Mouse (Mus musculus) retina, embryonic 14.5 days (tissue): ENCODE data around the gene Ppp6r3.
A peak's percentile ranks its signal among the peaks of the same experiment; 100 is the strongest.
"Not testable (repeated sequence)": the region's sequence is repeated elsewhere in the genome, so short reads cannot be mapped to it uniquely, and the experiment has no call there.

ENCODE experiments used
- DNase-seq: peaks from one replicate; pipeline ENCODE4 v3.0.0-alpha.2; 2015; ENCODE audit warnings: low spot score

The Ppp6r3 gene

GRCm38 (mm10) chr19:3575276-3575631 lies 295 bp downstream of the Ppp6r3 start:
- no peak for DNase-seq

- DNase-seq, result peak; percentile 20
These were observed 905 bp downstream of the Ppp6r3 start for GRCm38 (mm10) chr19:3574593-3575094.

- DNase-seq, result no peak
These were observed 11.2 kb downstream of the Ppp6r3 start for GRCm38 (mm10) chr19:3564309-3564708.

GRCm38 (mm10) chr19:3562752-3563151 lies 12.8 kb downstream of the Ppp6r3 start:
- DNase-seq, result no peak

- no peak for DNase-seq
These were observed 13.3 kb downstream of the Ppp6r3 start for GRCm38 (mm10) chr19:3562298-3562697.

GRCm38 (mm10) chr19:3556169-3556827 lies 19.3 kb downstream of the Ppp6r3 start:
- DNase-seq, result no peak

GRCm38 (mm10) chr19:3554785-3555184 lies 20.8 kb downstream of the Ppp6r3 start:
- DNase-seq, result no peak

- DNase-seq, result no peak
These were observed 23.9 kb downstream of the Ppp6r3 start for GRCm38 (mm10) chr19:3551573-3552159.

- no peak for DNase-seq
These were observed 25.4 kb downstream of the Ppp6r3 start for GRCm38 (mm10) chr19:3550101-3550500.

GRCm38 (mm10) chr19:3549263-3549662 lies 26.3 kb downstream of the Ppp6r3 start:
- DNase-seq, result no peak

- DNase-seq, result no peak
These were observed 27.2 kb downstream of the Ppp6r3 start for GRCm38 (mm10) chr19:3548311-3548710.

GRCm38 (mm10) chr19:3544995-3545394 lies 30.6 kb downstream of the Ppp6r3 start:
- DNase-seq, result no peak

GRCm38 (mm10) chr19:3542591-3542990 lies 33.0 kb downstream of the Ppp6r3 start:
- no peak for DNase-seq

- DNase-seq, result no peak
These were observed 34.6 kb downstream of the Ppp6r3 start for GRCm38 (mm10) chr19:3540997-3541396.

GRCm38 (mm10) chr19:3540254-3540653 lies 35.3 kb downstream of the Ppp6r3 start:
- DNase-seq, result no peak

- DNase-seq, result no peak
These were observed 36.1 kb downstream of the Ppp6r3 start for GRCm38 (mm10) chr19:3539456-3539855.

GRCm38 (mm10) chr19:3537658-3538057 lies 37.9 kb downstream of the Ppp6r3 start:
- no peak for DNase-seq

GRCm38 (mm10) chr19:3534945-3535344 lies 40.6 kb downstream of the Ppp6r3 start:
- no peak for DNase-seq

- DNase-seq, result not testable (repeated sequence)
These were observed 42.1 kb downstream of the Ppp6r3 start for GRCm38 (mm10) chr19:3533266-3533966.

GRCm38 (mm10) chr19:3532717-3533260 lies 42.8 kb downstream of the Ppp6r3 start:
- no peak for DNase-seq

GRCm38 (mm10) chr19:3529781-3530180 lies 45.8 kb downstream of the Ppp6r3 start:
- peak; percentile 21 for DNase-seq

GRCm38 (mm10) chr19:3528646-3529045 lies 46.9 kb downstream of the Ppp6r3 start:
- no peak for DNase-seq

GRCm38 (mm10) chr19:3527531-3527930 lies 48.0 kb downstream of the Ppp6r3 start:
- no peak for DNase-seq
